Mouse (Mus musculus) gastrocnemius, postnatal 4 days (tissue): ENCODE data around the gene Olfr215. TPM values are rescaled to one million over a fixed set of nuclear protein-coding genes. Genes with fewer than 3 reads are reported as not detected.
"Not testable (repeated sequence)": the region's sequence is repeated elsewhere in the genome, so short reads cannot be mapped to it uniquely, and the experiment has no call there.

Experiments used
- DNase-seq, 2 experiments: peaks; one replicate each; pipeline ENCODE4 v3.0.0; 2021 to 2022; ENCODE audit warnings: low spot score in 2 of 2, mixed read lengths in 2 of 2
- long read RNA-seq, 2 experiments: library from polyadenylated mRNA; stranded (forward); transcript quantifications; one replicate each; pipeline ENCODE4 v2.0.0; 2021
- total RNA-seq, 2 experiments: library from RNA; stranded (reverse); gene quantifications; 2 replicates each; pipeline ENCODE4 v1.2.3; 2021

Gene Olfr215
- total RNA-seq = not detected
- long read RNA-seq, experiment 1 = 0 reads
- long read RNA-seq, experiment 2 = 0 reads

GRCm38 (mm10) chr6:116584095-116584494, at the start of gene Olfr215:
Olfr215 (minus strand) TSS chr6:116584195.
- DNase-seq = no peak

- DNase-seq = peak in 1 of 2 experiments; percentile 72
Observed at GRCm38 (mm10) chr6:116632129-116632528, 48.1 kb upstream of the Olfr215 start.

GRCm38 (mm10) chr6:116629766-116630165, 45.8 kb upstream of the Olfr215 start:
- DNase-seq = no peak

- DNase-seq = peak; percentile 50 to 79
Observed at GRCm38 (mm10) chr6:116628539-116629171, 44.7 kb upstream of the Olfr215 start, which contains the start of gene Zfp422. Zfp422 (minus strand) TSS chr6:116628999.

- DNase-seq = no peak
Observed at GRCm38 (mm10) chr6:116628095-116628494, 44.1 kb upstream of the Olfr215 start.

- not testable (repeated sequence) for DNase-seq
Observed at GRCm38 (mm10) chr6:116626417-116626816, 42.4 kb upstream of the Olfr215 start.

- no peak for DNase-seq
Observed at GRCm38 (mm10) chr6:116621318-116622023, 37.5 kb upstream of the Olfr215 start.

- no peak for DNase-seq
Observed at GRCm38 (mm10) chr6:116618073-116618472, 34.1 kb upstream of the Olfr215 start.

GRCm38 (mm10) chr6:116615719-116616118, 31.7 kb upstream of the Olfr215 start:
- no peak for DNase-seq

- DNase-seq = no peak
Observed at GRCm38 (mm10) chr6:116607230-116607629, 23.2 kb upstream of the Olfr215 start.

GRCm38 (mm10) chr6:116600969-116601368, 17.0 kb upstream of the Olfr215 start:
- DNase-seq = not testable (repeated sequence)

- peak in 1 of 2 experiments; percentile 15 for DNase-seq
Observed at GRCm38 (mm10) chr6:116569834-116570233, 14.2 kb downstream of the Olfr215 start.

GRCm38 (mm10) chr6:116554952-116555351, 29.0 kb downstream of the Olfr215 start:
- no peak for DNase-seq

- DNase-seq = no peak
Observed at GRCm38 (mm10) chr6:116553935-116554334, 30.1 kb downstream of the Olfr215 start, which contains the start of gene Olfr214. Olfr214 (plus strand) TSS chr6:116554235.

GRCm38 (mm10) chr6:116550841-116551240, 33.2 kb downstream of the Olfr215 start, which contains the start of gene Gm5580:
Gm5580 (plus strand) TSS chr6:116551141.
- DNase-seq = not testable (repeated sequence)

- no peak for DNase-seq
Observed at GRCm38 (mm10) chr6:116542500-116542899, 41.5 kb downstream of the Olfr215 start.

- DNase-seq = no peak
Observed at GRCm38 (mm10) chr6:116538156-116538555, 45.8 kb downstream of the Olfr215 start, which contains the start of gene Olfr213. Olfr213 (plus strand) TSS chr6:116538456.

Other genes starting within 250 kb of the Olfr215 start
- 10 to 100 TPM; 36.8 to 41.1 TPM for gene March8, start 246.2 kb downstream of the Olfr215 start, total RNA-seq
- 1 to 10 TPM; 3.6 to 4.1 TPM for gene Alox5, start 123.0 kb downstream of the Olfr215 start, total RNA-seq
- gene Olfr211, start 95.1 kb downstream of the Olfr215 start, total RNA-seq = not detected
- gene Olfr212, start 77.7 kb downstream of the Olfr215 start, total RNA-seq = not detected
- gene Olfr213, start 45.7 kb downstream of the Olfr215 start, total RNA-seq = not detected
- 1 to 10 TPM; 2.7 to 3.4 TPM for gene Gm5580, start 33.1 kb downstream of the Olfr215 start, total RNA-seq
- not detected for gene Olfr214, start 30.0 kb downstream of the Olfr215 start, total RNA-seq
- gene Zfp422, start 44.8 kb upstream of the Olfr215 start, total RNA-seq = 10 to 100 TPM; 29.6 to 30.9 TPM
- gene Depp1, start 66.4 kb upstream of the Olfr215 start, total RNA-seq = 10 to 100 TPM; 11.5 to 14.1 TPM
- gene Rassf4, start 89.8 kb upstream of the Olfr215 start, total RNA-seq = 10 to 100 TPM; 14.5 to 14.7 TPM
- 1 to 10 TPM; 2.3 to 6.3 TPM for gene Tmem72, start 132.7 kb upstream of the Olfr215 start, total RNA-seq